Mouse (Mus musculus) bone marrow, adult 2 months (tissue): ENCODE measurements around the gene Rec114.

Experiments used
- CTCF ChIP-seq: fragments of 200-500 bp; IDR thresholded peaks from 2 replicates; pipeline ENCODE4 v1.5.1; 2011; ENCODE audit warnings: low read length, control low read depth; ENCODE audit not compliant: control insufficient read depth, insufficient read depth
- POLR2A ChIP-seq: fragments of 200-500 bp; IDR thresholded peaks from 2 replicates; pipeline ENCODE4 v1.6.1; 2011; ENCODE audit warnings: low read depth, mild to moderate bottlenecking, control low read depth, low read length, borderline replicate concordance; ENCODE audit not compliant: control insufficient read depth

- TF ChIP-seq CTCF (no peak), POLR2A (no peak)
These were observed 86.9 kb downstream of the Rec114 start for GRCm38 (mm10) chr9:58656824-58657223.
